Mouse (Mus musculus) B cell, adult 62 days (primary cell): ENCODE measurements around the gene Zfp784. TPM values are rescaled to one million over a fixed set of nuclear protein-coding genes. Genes with fewer than 3 reads are reported as not detected.

Experiments
- total RNA-seq: library from RNA; stranded (reverse); gene quantifications from 4 replicates; pipeline ENCODE4 v1.2.4, GENCODE M21; 2023

Zfp784 gene
- 7.6 to 8.5 TPM (median 8.3 TPM) in 4 replicates for total RNA-seq

DNA sequence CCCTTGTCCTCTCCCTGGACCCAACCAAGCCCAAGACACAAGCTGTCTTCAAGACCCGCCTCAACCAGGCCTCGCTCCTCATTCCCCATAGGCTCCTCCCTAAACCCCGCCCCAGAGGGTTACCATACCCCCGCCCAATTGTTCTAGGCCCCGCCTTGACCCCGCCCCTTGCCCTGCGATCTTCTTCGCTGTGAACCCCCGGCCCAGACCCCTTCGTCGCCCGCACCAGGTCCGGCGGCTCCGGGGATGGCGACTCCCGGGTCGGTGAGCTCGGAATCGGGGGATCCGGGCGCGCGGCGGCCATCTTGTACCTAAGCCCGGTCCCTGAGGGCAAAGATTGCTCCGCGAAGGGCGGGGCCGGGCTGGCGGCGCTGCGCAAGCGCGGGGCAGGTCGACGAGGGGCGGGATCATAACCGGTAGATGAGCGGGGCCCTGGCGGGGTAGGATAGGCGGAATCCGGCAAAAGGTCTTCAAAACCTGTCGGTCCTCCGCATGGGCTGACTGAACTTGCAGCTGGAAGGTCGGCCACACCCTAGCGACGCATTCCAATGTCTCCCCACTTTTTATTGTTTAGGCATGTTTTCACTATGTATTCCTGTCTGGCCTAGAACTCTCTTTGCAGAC lies at the start of gene Zfp784:
TSS of gene Zfp784 (minus strand) at position 338 of the 624 bp plus-strand sequence.

GRCm38 (mm10) chr7:5080010-5080751 lies 41.9 kb upstream of the Zfp784 start, which contains the start of gene Epn1:
Epn1 (plus strand) TSS chr7:5080235.

DNA sequence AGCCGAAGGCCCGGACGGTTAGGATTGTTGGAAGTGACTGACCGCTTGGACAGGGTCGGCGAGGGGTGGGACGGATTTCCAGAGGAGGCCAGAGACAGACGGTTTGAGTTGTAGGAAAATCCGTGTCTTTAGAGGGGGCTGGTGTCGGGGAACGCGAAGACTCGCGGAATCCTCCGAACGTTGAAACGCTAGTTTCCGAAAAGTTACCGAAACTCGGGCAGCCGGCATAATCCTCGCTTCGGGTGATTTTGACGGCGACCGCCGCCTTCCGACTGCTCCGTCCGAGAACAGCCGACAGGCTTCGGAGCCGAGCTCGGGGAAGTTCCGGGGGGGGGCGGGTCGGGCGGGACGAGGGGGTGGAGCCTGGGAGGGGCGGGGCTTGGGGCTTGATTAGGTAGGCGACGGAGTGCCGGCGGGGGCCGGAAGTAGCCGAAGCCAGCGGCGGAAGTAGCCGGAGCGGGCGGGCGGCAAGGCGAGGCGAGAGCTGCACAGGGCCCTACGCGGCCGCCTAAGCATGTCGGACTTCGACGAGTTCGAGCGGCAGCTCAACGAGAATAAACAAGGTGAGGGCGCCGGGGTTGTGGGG lies 23.6 kb upstream of the Zfp784 start, which contains the start of gene U2af2:
TSS of gene U2af2 (plus strand) at position 370 of the 586 bp plus-strand sequence.

DNA sequence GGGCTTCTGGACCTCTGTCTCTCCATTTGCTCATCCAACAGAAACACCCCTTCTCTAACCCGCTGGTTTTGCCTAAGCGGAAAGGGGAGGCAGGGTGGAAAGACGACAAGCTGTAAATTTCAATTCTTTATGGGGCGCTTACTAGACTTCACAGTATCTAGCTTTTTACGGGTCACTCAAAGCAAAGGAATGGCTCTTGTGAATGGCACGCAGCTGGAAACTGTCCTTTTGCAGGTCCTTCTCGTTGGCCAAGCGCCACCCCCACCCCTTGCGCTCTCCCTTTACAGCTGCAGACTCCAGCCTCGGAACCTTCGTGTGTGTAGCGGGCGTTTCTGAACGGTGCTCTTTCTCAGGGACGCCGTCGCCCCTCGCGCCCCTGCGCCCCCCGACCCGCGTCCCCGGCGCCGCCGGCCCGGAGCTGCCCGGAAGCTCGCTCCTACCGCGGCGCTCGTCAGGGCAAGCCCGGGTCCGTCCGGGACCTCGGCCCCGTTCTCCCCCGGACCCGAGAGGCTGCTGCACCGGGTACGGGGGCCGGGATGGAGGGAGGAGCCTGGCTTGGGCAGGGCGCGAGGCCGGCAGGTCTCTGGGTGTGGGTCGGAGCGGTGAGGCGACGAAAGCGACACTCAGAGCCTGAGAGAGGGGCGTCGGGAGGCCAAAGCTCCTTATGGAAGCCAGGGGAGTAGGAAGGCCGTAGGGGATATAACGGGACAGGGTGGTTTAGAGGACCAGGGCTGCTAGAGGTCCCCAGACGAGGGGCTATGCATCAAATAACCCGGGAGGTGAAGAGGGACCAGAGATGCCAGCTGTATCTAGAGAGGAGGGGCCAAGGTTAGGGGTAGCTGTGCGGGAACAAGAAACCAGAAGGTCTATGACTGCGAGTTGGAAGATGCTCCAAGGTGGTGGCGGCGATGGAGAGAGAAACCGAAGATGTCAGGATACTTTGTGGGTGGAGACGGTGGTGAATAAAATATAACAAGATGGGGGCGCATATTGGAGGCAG lies 13.2 kb upstream of the Zfp784 start, which contains the start of gene Zfp580:
TSS of gene Zfp580 (plus strand) at position 346 of the 1,000 bp plus-strand sequence.

GRCm38 (mm10) chr7:5033818-5034217 lies 4.4 kb downstream of the Zfp784 start, which contains the start of gene 4632433K11Rik:
4632433K11Rik (plus strand) TSS chr7:5034118.

GRCm38 (mm10) chr7:5020000-5020681 lies 18.1 kb downstream of the Zfp784 start, which contains the start of the genes Zfp865 and Ccdc106:
Zfp865 (plus strand) TSS chr7:5020376.
Ccdc106 (plus strand) TSS chr7:5020553.

GRCm38 (mm10) chr7:5015118-5016001 lies 22.9 kb downstream of the Zfp784 start, which contains the start of gene Gm44973:
Gm44973 (plus strand) TSS chr7:5015496.

GRCm38 (mm10) chr7:5014251-5015117 lies 23.8 kb downstream of the Zfp784 start, which contains the start of the genes Zfp524 and Fiz1:
Zfp524 (plus strand) TSS chr7:5014415.
Fiz1 (minus strand) TSS chr7:5014697.

DNA sequence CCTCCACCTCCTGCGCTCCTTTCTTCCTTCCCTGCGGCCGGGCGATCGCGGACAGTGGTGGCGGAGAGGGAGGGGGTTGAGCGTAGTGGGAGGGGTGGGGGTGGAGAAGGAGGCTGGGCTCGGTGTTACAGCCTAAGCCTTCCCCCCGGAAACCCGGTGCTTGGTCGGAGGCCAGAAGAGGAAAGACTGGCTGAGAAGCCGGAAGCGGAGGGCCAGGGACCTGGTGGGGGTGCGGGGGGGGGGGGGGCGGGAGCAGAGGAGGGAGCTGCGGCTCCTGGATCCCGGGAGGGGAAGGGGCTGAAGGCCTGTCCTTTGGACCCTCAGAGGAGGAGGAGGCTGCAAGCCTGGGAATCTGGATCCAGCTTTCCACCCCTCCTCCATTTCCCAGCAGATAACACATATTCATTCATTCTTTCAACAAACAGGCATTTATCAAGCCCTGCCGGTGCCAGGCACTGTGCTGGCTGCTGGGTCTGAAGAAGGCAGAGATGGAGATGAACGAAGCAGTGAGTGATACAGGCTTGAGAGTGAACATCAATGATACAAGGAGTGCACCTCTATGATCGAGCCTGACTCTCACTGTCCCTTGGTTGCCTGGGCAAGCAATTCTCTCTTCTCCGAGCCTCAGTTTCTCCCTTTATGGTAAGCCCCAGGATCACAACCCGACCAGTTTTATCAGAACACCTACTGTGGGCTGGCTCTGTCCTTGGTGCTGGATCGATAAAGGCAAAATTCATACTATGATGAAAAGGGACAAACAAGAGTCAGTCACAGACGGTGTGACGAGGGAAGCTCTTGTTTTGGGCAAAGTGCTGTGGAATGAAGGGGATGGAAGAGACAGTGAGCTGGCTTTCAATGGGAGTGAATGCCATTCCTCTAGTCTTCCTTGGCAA lies 42.0 kb downstream of the Zfp784 start, which contains the start of gene Zfp579:
TSS of gene Zfp579 (minus strand) at position 156 of the 893 bp plus-strand sequence.

Other genes starting within 250 kb of the Zfp784 start
- gene Tmem238, start 248.8 kb downstream of the Zfp784 start, total RNA-seq: 1.8 to 2.7 TPM (median 2.4 TPM) in 4 replicates
- gene Rpl28, start 245.6 kb downstream of the Zfp784 start, total RNA-seq: 1,788 to 1,881 TPM (median 1,825 TPM) in 4 replicates
- 157 to 176 TPM (median 162 TPM) in 4 replicates for gene Ube2s, start 225.9 kb downstream of the Zfp784 start, total RNA-seq
- gene Shisa7, start 193.8 kb downstream of the Zfp784 start, total RNA-seq: 0.49 to 2.8 TPM (median 1.1 TPM) in 4 replicates
- 4.3 to 9.7 TPM (median 6.8 TPM) in 4 replicates for gene Isoc2b, start 168.2 kb downstream of the Zfp784 start, total RNA-seq
- 9.9 to 14.2 TPM (median 11.8 TPM) in 4 replicates for gene Isoc2a, start 161.3 kb downstream of the Zfp784 start, total RNA-seq
- not detected in 4 replicates for gene Gm36210, start 131.9 kb downstream of the Zfp784 start, total RNA-seq
- 36.3 to 42.6 TPM (median 37.9 TPM) in 4 replicates for gene Zfp628, start 123.2 kb downstream of the Zfp784 start, total RNA-seq
- 9.0 to 12.9 TPM (median 10.2 TPM) in 4 replicates for gene Nat14, start 116.4 kb downstream of the Zfp784 start, total RNA-seq
- 0.21 to 0.63 TPM (median 0.42 TPM) in 4 replicates for gene Ssc5d, start 112.7 kb downstream of the Zfp784 start, total RNA-seq
- gene Sbk2, start 74.0 kb downstream of the Zfp784 start, total RNA-seq: 0.51 to 1.9 TPM (median 0.61 TPM) in 3 of 4 replicates, not detected in the other
- not detected in 4 replicates for gene Sbk3, start 67.3 kb downstream of the Zfp784 start, total RNA-seq
- gene Zfp579, start 42.3 kb downstream of the Zfp784 start, total RNA-seq: 15.7 to 19.2 TPM (median 16.5 TPM) in 4 replicates
- 7.0 to 8.3 TPM (median 7.6 TPM) in 4 replicates for gene Zfp524, start 24.0 kb downstream of the Zfp784 start, total RNA-seq
- gene Fiz1, start 23.7 kb downstream of the Zfp784 start, total RNA-seq: 58.3 to 66.2 TPM (median 62.1 TPM) in 4 replicates
- gene Gm44973, start 22.9 kb downstream of the Zfp784 start, total RNA-seq: not detected in 4 replicates
- 48.6 to 50.4 TPM (median 49.4 TPM) in 4 replicates for gene Zfp865, start 18.1 kb downstream of the Zfp784 start, total RNA-seq
- gene Ccdc106, start 17.9 kb downstream of the Zfp784 start, total RNA-seq: not detected in 4 replicates
- not detected in 4 replicates for gene 4632433K11Rik, start 4.3 kb downstream of the Zfp784 start, total RNA-seq
- 2.5 to 3.6 TPM (median 3.3 TPM) in 4 replicates for gene Zfp580, start 13.1 kb upstream of the Zfp784 start, total RNA-seq
- 540 to 584 TPM (median 566 TPM) in 4 replicates for gene U2af2, start 23.7 kb upstream of the Zfp784 start, total RNA-seq
- gene Epn1, start 41.8 kb upstream of the Zfp784 start, total RNA-seq: 197 to 224 TPM (median 210 TPM) in 4 replicates
- gene Rfpl4, start 78.5 kb upstream of the Zfp784 start, total RNA-seq: not detected in 4 replicates
- 0.56 to 1.6 TPM (median 1.2 TPM) in 3 of 4 replicates, not detected in the other for gene Rasl2-9, start 87.5 kb upstream of the Zfp784 start, total RNA-seq
- not detected in 4 replicates for gene Vmn1r55, start 111.2 kb upstream of the Zfp784 start, total RNA-seq
- not detected in 4 replicates for gene Vmn1r56, start 158.3 kb upstream of the Zfp784 start, total RNA-seq
- not detected in 4 replicates for gene Vmn1r57, start 180.0 kb upstream of the Zfp784 start, total RNA-seq